Mouse (Mus musculus): ENCODE measurements at regions not wholly inside any gene's neighbourhood (a gene's known extent, or its start where the extent isn't known, plus 50 kb on each side); places are given as distances from the start of the nearest gene placed in this dataset.

- DNase-seq: peak in 1 of 2 experiments; percentile 16
Measured at GRCm38 (mm10) chr3:39591312-39591711, 704.6 kb downstream of the Fat4 start.

DNA sequence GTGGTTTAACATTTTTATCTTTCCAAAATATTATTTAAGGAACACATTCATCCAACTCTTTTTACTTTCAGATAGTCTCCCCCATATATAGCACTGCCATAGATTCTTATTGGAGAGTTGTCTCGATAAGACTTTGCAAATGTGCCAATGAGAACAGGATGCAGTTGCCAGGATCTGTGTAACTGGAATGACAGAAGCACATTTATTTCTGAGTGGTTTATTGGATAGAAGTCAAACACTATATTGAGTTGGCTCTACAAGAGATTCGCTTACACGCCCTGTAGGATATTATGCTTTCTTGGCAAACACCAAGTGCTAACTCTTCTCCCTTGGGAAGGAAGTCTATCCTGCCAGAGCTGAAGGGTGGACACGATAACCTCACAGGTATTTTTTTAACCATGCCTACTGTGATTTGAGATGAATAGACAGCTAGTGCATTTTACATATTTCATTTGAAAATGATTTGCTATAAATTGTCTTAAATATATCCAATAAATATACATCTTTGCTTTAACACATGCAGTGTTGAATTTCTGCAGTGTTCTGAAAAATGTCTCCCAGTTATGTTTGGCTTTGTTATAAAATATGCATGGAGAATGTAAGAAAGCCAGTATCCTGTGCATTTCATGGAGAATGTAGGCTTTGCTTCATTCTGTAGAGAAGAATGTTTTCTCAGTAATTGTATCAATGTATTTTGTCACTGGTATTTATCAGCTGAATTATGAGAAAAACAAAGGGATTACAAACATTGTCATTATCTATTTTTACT, 705.8 kb downstream of the Fat4 start:
- peak in 1 of 2 experiments; percentile 48 for DNase-seq

- DNase-seq: no peak
Measured at GRCm38 (mm10) chr3:39609937-39610336, 723.2 kb downstream of the Fat4 start.

DNA sequence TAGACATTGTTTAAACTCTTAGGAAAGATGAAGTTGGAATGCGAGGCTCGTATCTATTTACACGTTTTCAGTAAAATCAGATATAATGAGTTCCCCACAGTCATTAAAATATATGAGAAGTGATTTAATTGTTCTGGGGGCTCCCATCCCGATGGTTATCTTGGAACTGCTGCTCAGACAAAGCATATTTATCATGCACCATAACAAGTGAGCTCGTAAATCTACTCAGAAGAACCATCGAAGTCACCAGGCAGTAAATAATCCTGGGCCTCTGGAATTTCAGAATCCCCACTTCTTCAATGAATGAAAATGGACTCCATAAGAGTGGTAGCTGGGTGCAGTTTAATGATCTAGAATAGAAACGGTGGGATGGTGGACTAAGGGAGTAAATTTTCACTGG, 725.7 kb downstream of the Fat4 start:
- DNase-seq: no peak

GRCm38 (mm10) chr3:39637924-39638323, 751.2 kb downstream of the Fat4 start:
- no peak for DNase-seq

DNA sequence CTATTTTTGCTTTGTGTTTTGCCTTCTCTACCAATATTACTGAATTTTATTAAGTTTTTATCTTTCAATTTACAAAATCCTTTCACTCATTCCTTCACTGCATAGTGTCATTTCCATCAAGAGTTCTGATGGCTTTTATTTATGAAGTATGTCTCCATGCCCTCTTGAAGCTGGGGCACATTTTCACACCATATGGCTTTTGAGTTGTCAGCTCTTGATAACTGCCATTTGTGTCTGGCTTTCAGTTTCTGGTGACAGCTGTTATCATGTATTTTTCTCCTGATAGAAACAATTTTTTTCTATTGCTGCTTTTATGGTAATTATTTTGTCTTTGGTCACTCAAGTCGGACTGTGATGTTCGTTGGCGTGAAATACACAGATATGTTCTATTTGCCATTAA, 756.5 kb downstream of the Fat4 start:
- DNase-seq: no peak

GRCm38 (mm10) chr3:39666817-39667216, 780.1 kb downstream of the Fat4 start:
- no peak for DNase-seq

DNA sequence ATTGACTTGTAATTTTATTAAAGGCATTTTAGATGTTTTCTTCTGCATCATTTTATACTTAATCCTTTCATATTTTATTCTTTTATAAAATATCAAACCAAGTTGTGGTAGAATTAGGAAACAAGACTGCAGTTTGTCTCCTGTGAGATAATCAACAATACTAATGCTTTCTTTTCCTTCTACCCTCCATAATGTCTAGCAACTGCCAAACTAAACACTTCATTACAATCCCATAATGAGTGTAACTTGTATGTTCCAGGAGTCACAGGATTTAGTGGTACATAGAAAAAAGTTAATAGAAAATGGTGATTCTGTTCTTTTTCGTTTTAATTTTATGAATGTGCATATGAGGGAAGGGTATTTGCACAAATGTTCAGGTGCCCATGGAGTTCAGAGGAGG, 782.4 kb downstream of the Fat4 start:
- DNase-seq: no peak

DNA sequence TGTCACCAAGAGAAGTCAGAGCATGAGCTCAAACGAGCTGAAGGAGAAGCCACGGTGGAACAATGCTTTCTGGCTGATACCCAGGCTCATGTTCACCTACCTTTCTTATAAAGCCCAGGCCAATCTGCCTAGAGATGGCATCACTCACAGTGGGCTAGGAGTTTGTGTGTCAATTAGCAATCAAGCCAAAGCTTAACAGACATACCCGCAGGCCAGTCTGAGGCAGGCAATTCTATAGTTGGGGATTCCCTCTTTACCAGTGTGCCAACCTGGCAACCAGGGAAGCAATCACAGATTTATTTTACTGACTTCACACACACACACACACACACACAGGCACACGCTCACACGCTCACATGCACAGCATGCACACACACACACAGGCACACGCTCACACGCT, 787.3 kb downstream of the Fat4 start:
- DNase-seq: no peak

GRCm38 (mm10) chr3:39674927-39675326, 788.2 kb downstream of the Fat4 start:
- no peak for DNase-seq

DNA sequence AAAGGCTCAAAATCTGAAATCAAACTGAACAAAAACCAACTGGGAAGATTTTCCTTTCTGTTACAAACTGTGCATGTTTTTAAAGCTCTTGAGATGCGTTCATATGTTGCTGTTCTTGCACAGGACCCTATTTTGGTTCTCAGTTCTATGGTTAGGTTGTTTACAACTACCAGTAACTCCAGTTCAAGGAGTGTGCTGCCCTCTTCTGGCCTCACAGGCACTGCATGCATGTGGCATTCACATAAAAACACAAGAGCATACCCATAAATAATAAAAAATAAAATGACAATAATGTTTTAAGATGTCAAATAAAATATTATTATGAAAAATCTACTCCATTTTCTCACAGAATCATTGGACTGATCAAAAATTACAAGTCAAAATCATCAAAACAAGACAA, 818.9 kb downstream of the Fat4 start:
- DNase-seq: peak in 1 of 2 experiments; percentile 22

GRCm38 (mm10) chr3:39712795-39713709, 818.0 kb upstream of the Intu start:
- DNase-seq: no peak

DNA sequence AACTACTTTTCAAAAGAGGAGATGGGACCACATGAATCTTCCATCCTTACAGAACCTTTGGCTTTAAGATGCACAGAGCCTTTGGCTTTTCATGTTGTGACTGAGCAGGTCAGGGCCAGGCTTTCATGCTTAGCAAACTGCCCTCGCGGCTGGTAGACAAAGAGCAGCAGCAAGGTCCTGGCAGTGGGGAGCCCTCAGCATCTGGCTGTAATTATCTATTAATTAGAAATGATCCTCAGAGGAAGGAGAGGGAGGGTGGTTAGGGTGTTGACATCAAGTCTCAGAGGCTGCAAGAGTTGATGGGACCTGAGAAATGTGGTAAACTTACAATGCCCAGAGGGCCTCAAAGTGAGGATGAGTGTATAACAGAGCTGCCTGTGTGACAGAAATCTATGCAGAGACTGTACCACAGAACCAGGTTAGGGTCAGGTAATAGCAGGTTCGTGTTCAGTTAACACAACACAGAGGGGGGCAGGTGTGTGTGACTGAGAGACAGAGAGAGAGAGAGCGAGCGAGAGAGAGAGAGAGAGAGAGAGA, 817.0 kb upstream of the Intu start:
- DNase-seq: no peak

DNA sequence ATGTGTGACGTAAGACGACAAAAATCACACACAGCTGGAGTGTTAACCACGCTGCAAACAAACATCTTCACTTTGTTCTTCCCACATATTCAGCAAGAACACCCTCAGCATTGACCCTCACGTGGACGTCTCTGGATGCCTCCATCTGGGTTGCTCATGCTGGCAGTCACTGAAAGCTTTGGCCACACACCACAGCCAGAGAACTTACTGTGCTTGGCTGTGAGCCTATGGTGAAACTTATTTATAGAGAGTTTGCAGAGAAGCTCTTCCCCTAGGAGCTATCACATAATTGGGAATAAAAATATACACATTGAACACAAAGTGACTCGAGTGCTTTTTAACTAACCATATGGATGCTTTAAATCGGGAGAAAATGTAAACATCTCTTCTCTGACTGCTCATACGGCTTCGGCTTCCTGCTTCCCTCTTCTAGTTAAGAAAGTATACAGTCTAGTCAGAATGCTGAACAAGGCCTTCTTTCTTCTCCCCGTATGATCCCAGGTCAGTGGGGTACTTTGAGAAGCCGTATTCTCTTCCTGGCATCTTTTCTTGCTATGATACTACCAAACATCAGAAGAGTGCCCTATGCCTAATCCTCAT, 812.0 kb upstream of the Intu start:
- peak in 1 of 2 experiments; percentile 7 for DNase-seq

- no peak for DNase-seq
Measured at GRCm38 (mm10) chr3:39725755-39726154, 805.3 kb upstream of the Intu start.

DNA sequence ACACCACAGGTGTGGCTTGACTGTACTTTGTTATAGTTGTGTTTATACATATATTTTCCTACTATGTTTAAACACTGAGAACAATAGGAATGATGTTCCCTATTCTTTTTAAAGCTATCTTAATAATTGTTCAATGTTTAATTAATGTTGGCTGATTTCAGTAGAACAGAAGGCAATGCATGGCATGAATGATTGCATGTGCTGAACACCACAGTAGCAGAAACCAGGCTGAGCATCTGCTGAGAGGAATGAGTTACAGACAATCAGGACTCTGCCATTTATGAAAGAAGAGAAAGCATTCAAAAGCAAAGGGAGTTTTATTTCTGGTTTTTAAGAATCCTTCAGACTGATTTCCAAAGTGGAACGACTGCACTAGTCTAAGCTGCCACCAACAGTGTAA, 794.4 kb upstream of the Intu start:
- no peak for DNase-seq

- peak; percentile 64 to 67 for DNase-seq
Measured at GRCm38 (mm10) chr3:39745947-39746346, 785.1 kb upstream of the Intu start.

DNA sequence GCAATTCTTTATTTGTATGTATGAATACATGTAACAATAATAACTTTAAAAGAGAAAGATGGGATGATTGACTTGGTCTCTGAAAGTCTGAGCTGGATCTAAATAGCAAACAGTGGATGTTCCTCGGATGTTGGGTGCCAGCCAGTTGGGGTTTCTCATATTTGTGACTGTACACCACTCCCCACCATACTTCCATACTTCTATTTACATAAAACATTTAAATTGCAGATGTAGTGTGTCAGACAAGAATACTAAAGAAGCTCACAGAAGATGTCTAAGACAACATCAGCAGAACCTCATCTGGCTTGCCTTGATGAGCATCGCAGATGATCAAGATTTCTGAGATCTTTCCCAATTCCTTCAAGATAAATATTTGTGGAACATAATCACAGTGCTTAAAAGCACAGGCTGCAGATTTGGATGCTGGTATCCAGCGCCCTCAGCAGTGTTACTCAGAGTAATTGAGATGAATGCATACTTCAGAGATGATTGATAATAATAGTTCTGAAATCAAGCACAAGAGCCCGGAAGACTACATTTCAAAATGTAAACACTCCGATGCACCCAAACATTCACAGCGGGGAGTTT, 762.0 kb upstream of the Intu start:
- no peak for DNase-seq

- DNase-seq: no peak
Measured at GRCm38 (mm10) chr3:39776278-39777039, 754.6 kb upstream of the Intu start.

GRCm38 (mm10) chr3:39779690-39780218, 751.3 kb upstream of the Intu start:
- no peak for DNase-seq

DNA sequence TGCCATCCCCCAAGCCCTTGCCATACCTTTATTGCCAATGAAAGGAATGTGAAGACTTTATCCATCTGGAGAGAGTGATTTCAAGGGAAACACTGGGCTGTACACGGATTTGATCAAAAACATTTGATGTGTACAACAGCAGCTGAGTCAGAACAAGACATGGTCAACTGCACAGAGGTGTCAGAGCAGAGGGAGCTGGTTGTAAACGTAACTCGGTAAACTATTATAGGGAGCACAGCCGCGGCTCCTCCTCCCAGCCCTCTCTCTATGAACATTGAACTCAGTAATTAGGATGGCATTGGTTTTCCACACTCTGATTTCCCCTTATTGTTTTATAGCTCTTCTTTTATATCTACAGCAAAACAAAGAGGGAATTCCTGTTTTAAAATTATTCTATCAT, 750.8 kb upstream of the Intu start:
- DNase-seq: no peak

GRCm38 (mm10) chr3:39784901-39785300, 746.2 kb upstream of the Intu start:
- DNase-seq: no peak
